Mouse (Mus musculus): ENCODE measurements around the gene Ttll10. TPM values are rescaled to one million over a fixed set of nuclear protein-coding genes. Genes with fewer than 3 reads are reported as not detected.

The Ttll10 gene
- total RNA-seq, 2 experiments from 2014 or later: 0.13 to 0.16 TPM

DNA sequence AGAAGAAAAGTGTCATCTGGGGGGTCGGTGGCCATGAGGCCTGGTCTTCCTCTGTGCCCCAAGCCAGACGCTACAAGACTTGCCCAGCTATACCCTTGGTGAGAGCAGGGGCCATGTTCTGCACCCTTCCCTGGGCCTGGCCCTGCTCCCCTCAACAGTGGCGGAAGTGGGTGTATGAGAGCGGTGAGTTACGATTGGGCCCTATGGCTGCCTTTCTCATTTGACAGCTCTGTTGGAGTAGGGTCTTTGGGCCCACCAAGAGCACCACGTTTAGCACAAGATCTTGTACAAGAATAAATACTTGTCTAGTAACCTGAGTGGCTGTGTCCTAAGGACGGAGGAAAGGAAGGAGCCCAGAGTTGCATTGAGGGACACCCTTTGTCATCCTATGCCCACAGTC is 30.6 kb downstream of the Ttll10 start:
- DNase-seq (ENCODE audit: low spot score in 2 of 2): no peak

- DNase-seq (ENCODE audit: low spot score in 2 of 2): peak in 1 of 2 experiments; percentile 49
These were observed 33.2 kb downstream of the Ttll10 start, which contains the start of gene Tnfrsf18 for GRCm38 (mm10) chr4:156026013-156026412. Gene Tnfrsf18 (plus strand): TSS chr4:156026164.

GRCm38 (mm10) chr4:156024184-156024583 is 35.0 kb downstream of the Ttll10 start:
- no peak for DNase-seq (ENCODE audit: low spot score in 2 of 2)

GRCm38 (mm10) chr4:156023520-156023919 is 35.7 kb downstream of the Ttll10 start:
- no peak for DNase-seq (ENCODE audit: low spot score in 2 of 2)

- DNase-seq (ENCODE audit: low spot score in 2 of 2): no peak
These were observed 37.2 kb downstream of the Ttll10 start for GRCm38 (mm10) chr4:156021942-156022419.

- no peak for DNase-seq (ENCODE audit: low spot score in 2 of 2)
These were observed 37.8 kb downstream of the Ttll10 start for GRCm38 (mm10) chr4:156021381-156021780.

- DNase-seq (ENCODE audit: low spot score in 2 of 2): no peak
These were observed 39.4 kb downstream of the Ttll10 start for GRCm38 (mm10) chr4:156019771-156020170.

GRCm38 (mm10) chr4:156014436-156014835 is 44.8 kb downstream of the Ttll10 start:
- no peak for DNase-seq (ENCODE audit: low spot score in 2 of 2)

DNA sequence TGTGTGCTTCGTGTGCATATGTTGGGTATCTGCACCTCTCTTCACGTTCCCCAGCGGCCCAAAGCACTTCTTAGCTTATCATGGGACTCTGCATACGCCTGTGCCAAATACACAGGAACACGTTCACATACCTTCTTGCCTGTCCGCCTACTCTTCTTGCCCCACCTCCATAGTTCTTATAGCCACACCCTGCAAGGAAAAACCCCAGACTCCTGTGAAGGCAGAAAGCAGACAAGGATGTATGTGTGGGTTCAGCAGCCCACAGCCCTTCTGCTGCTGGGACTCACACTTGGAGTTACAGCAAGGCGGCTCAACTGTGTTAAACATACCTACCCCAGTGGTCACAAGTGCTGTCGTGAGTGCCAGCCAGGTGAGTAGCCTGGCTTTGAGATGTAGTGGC is 45.6 kb downstream of the Ttll10 start, which contains the start of gene Tnfrsf4:
Gene Tnfrsf4 (plus strand): TSS at position 207 of the 400 bp plus-strand sequence.
- no peak for DNase-seq (ENCODE audit: low spot score in 2 of 2)

GRCm38 (mm10) chr4:156008369-156008768 is 50.8 kb downstream of the Ttll10 start:
- DNase-seq (ENCODE audit: low spot score in 2 of 2): no peak

- DNase-seq (ENCODE audit: low spot score in 2 of 2): no peak
These were observed 55.1 kb downstream of the Ttll10 start for GRCm38 (mm10) chr4:156004109-156004508.

GRCm38 (mm10) chr4:155993606-155994005 is 65.6 kb downstream of the Ttll10 start:
- no peak for DNase-seq (ENCODE audit: low spot score in 2 of 2)

DNA sequence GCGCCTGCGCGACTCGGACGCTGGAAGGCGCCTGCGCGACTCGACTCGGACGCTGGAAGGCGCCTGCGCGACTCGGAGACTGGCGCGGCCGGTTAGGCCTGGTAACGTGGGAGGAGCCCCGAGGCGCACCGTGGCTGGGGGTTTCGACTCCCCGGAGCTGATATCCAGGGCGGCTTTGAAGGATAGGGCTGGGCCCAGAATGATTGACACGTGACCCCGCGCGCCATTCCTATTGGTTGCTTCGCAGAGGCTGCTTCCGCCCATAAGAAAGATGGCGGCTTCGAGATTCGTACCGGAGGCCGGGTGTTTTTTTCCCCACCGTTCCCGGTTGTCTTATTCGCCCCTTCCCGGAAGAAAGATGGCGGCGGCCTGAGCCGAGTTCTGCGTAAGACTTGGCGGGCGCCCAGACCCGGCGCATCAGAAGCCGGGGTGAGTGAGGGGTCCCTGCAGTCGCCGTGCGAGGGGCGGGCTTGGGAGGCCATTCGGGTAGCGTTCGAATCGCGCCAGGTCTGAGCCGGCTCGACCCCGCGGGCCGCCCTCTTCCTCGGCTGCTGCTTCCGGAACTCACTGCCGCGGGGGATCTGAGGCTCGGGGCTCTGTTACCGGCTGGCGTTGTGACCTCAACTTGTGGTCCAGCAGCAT is 66.2 kb downstream of the Ttll10 start:
- DNase-seq (ENCODE audit: low spot score in 2 of 2): peak; percentile 98

- DNase-seq (ENCODE audit: low spot score in 2 of 2): peak; percentile 87 to 92
These were observed 66.8 kb downstream of the Ttll10 start, which contains the start of the genes B3galt6 and Sdf4 for GRCm38 (mm10) chr4:155992241-155992905. Gene B3galt6 (minus strand): TSS chr4:155992649. Gene Sdf4 (plus strand): TSS chr4:155992872.

GRCm38 (mm10) chr4:155991908-155992230 is 67.3 kb downstream of the Ttll10 start:
- DNase-seq (ENCODE audit: low spot score in 2 of 2): no peak

DNA sequence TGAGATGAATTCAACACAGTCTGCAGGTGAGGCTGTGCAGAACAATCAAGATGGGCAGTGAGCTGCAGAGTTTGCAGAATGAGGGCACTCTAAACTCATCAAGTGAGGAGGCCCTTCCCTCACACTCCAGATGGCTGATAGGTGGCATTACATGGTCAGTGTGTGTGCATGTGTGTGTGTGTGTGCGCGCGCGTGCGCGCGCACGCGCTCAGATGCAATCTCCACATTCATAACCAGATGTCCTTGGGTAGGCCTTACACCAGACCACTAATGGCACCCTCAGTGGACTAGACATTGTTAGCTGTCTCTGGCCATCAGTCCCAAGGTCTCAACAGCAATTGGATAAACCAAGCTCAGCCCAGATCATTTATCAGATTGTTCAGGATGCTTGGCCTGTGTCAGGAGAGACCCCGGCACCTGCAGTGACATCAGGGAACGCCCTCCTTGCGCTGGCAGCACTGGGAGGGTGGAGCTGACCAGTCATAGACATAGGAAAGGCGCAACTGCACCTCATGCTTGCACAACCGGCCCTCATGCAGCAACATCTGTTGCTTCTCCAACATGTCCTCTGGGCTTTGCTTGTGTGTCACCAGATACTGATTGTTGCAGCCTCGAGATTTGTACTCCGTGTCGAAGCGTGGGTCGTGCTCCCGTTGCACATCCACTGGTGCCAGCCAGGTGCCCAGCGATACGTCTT is 67.9 kb downstream of the Ttll10 start:
- no peak for DNase-seq (ENCODE audit: low spot score in 2 of 2)

Small RNA genes lying within 50 kb of the gene (microRNA-seq; reads per million reads assigned to microRNA genes)
- 0.59 to 1.3 reads per million in 2 experiments for gene Mir200a
- 4.2 to 15.3 reads per million in 2 experiments for gene Mir200b
- 12.7 to 15.5 reads per million in 2 experiments for gene Mir429

Other genes with a start within 250 kb of the Ttll10 start
- 10 to 100 TPM; 75.5 to 83.2 TPM for gene Ccnl2, start 246.9 kb downstream of the Ttll10 start, total RNA-seq (2021)
- gene Aurkaip1, start 228.1 kb downstream of the Ttll10 start, total RNA-seq (2021): 10 to 100 TPM; 66.7 to 77.0 TPM
- gene Mxra8, start 219.7 kb downstream of the Ttll10 start, total RNA-seq (2021): 10 to 100 TPM; 14.1 to 16.0 TPM
- 10 to 100 TPM; 69.5 to 82.8 TPM for gene Dvl1, start 212.0 kb downstream of the Ttll10 start, total RNA-seq (2021)
- under 1 TPM; 0.27 to 0.30 TPM for gene Tas1r3, start 196.1 kb downstream of the Ttll10 start, total RNA-seq (2021)
- 10 to 100 TPM; 28.1 to 32.2 TPM for gene Cptp, start 190.0 kb downstream of the Ttll10 start, total RNA-seq (2021)
- gene Ints11, start 189.9 kb downstream of the Ttll10 start, total RNA-seq (2021): 10 to 100 TPM; 35.9 to 41.0 TPM
- gene Pusl1, start 167.6 kb downstream of the Ttll10 start, total RNA-seq (2021): 10 to 100 TPM; 68.1 to 77.0 TPM
- gene Acap3, start 167.6 kb downstream of the Ttll10 start, total RNA-seq (2021): 100 to 1,000 TPM; 145 to 162 TPM
- gene Ube2j2, start 115.6 kb downstream of the Ttll10 start, total RNA-seq (2021): 10 to 100 TPM; 93.3 to 97.5 TPM
- gene C1qtnf12, start 97.1 kb downstream of the Ttll10 start, total RNA-seq (2021): 10 to 100 TPM; 25.9 to 29.7 TPM
- gene B3galt6, start 66.8 kb downstream of the Ttll10 start, total RNA-seq (2021): 10 to 100 TPM; 10.6 to 11.6 TPM
- 100 to 1,000 TPM; 128 to 136 TPM for gene Sdf4, start 66.5 kb downstream of the Ttll10 start, total RNA-seq (2021)
- gene Tnfrsf4, start 45.6 kb downstream of the Ttll10 start, total RNA-seq (2021): 1 to 10 TPM; 1.2 to 2.2 TPM
- not detected for gene Tnfrsf18, start 33.2 kb downstream of the Ttll10 start, total RNA-seq (2021)
- 10 to 100 TPM; 22.6 to 28.9 TPM for gene 9430015G10Rik, start 50.6 kb upstream of the Ttll10 start, total RNA-seq (2021)
- under 1 TPM; 0.43 to 0.47 TPM for gene Rnf223, start 71.1 kb upstream of the Ttll10 start, total RNA-seq (2021)
- 100 to 1,000 TPM; 256 to 262 TPM for gene Agrn, start 138.1 kb upstream of the Ttll10 start, total RNA-seq (2021)
- not detected for gene Isg15, start 141.4 kb upstream of the Ttll10 start, total RNA-seq (2021)
- gene AW011738, start 143.9 kb upstream of the Ttll10 start, total RNA-seq (2021): 1 to 10 TPM; 6.1 to 6.3 TPM
- gene Perm1, start 156.5 kb upstream of the Ttll10 start, total RNA-seq (2021): under 1 TPM; 0.38 to 0.55 TPM
- gene Plekhn1, start 175.4 kb upstream of the Ttll10 start, total RNA-seq (2021): 10 to 100 TPM; 36.4 to 41.9 TPM
- 10 to 100 TPM; 61.2 to 64.3 TPM for gene Noc2l, start 176.6 kb upstream of the Ttll10 start, total RNA-seq (2021)
- 1 to 10 TPM; 2.9 to 4.2 TPM for gene Samd11, start 196.2 kb upstream of the Ttll10 start, total RNA-seq (2021)